ENCODE assay signal across 24 mouse cellular contexts in the genomic region with DNA sequence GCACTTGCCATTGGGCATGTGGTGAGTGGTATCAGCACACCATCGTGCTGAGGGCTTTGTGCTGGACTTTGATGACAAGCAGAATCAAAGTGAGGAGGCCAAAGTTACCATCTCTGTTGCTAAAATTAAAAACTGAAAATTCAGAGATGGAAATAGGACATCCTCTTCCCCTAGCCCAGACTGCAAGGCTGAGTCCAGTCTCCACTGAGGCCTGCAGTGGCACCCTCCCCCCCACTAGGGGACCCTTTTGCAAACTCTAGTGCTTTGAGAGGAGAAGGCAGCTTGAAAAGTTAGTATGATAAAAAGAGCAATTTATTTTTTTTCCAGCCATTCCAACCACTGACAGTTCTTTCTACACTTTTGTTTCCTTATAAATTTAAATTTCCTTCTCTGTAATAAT.
DNase-seq lines count a peak whose midpoint lies in the region; TF ChIP-seq lines count a peak whose summit lies in the region.
"Had no signal": no experiment of that assay in that cellular context is flagged by ENCODE, and none has a peak within 500 bp of the region (broad histone marks: within the 10 kb centered on the region; RNA-seq: fewer than 3 reads in every experiment).

No protein-coding gene starts in this region.

- H3K9me3 ChIP-seq in CH12.LX (replicated peaks; ENCODE audit: low read length), result no peaks in the 10 kb centered on the region
- H3K9me3 ChIP-seq: embryonic facial prominence, embryonic 10.5 days; heart, embryonic 10.5 days; limb, embryonic 13.5 days; liver, embryonic 12.5 days; midbrain, embryonic 10.5 days; neural tube, embryonic 15.5 days; stomach, embryonic 15.5 days had no signal

- dilution Hi-C loops in CH12.LX (cut with MboI; ENCODE audit: extremely low pct_ligation_motif_present, extremely low pct_unique_long_range_greater_than_20kb, low sequenced_read_pairs), result no loop called here

- no peaks in the 10 kb centered on the region for H3K79me2 ChIP-seq in heart, adult 2 months (replicated peaks; ENCODE audit: control insufficient read depth, insufficient read depth, low read length)
- H3K79me2 ChIP-seq in CH12.LX (replicated peaks; ENCODE audit: control insufficient read depth, extremely low read depth, insufficient read depth, poor library complexity, severe bottlenecking), result no peaks in the 10 kb centered on the region

- 56% methylated on average over 1 of the region's 1 CpGs for WGBS in heart, adult 2 months

- no peak for TF ChIP-seq EP300 in heart, adult 2 months (IDR thresholded peaks at IDR 0.05; ENCODE audit: insufficient read depth, low read depth, low read length)
- TF ChIP-seq EP300 in CH12.LX (IDR thresholded peaks at IDR 0.05; ENCODE audit: low read length), result no peak

- no peak for DNase-seq in heart, adult 2 months
- DNase-seq in heart, postnatal 25 days (ENCODE audit: low spot score), result no peak
- no peak for DNase-seq in left cerebral cortex, adult 2 months (ENCODE audit: extremely low spot score in 1 of 2, low spot score in 2 of 2)
- DNase-seq in left cerebral cortex, adult 18-20 months (ENCODE audit: low spot score in 2 of 2), result no peak
- peak; percentile 10 for DNase-seq in CH12.LX (ENCODE audit: extremely low read depth)
- no peak for DNase-seq in brain, embryonic 14.5 days (ENCODE audit: low read depth)
- DNase-seq in c-Kit-positive CD71-positive TER-119-positive erythroid progenitor cells, embryonic 14.5 days (ENCODE audit: low spot score), result no peak
- DNase-seq: adrenal gland, postnatal 10 days; B cell, adult 2 months; cerebellum, adult 9-11 months; kidney, adult 2 months; kidney, postnatal 14 days; layer of hippocampus, postnatal 36 days; lung, adult 18-20 months; lung, postnatal 36 days; right cerebral cortex, adult 18-20 months; thymus, adult 2 months had no signal

- no peaks in the 10 kb centered on the region for H3K27me3 ChIP-seq in heart, adult 2 months (ENCODE audit: control insufficient read depth, insufficient read depth, low read length)
- no peaks in the 10 kb centered on the region for H3K27me3 ChIP-seq in CH12.LX (replicated peaks)
- H3K27me3 ChIP-seq: limb, embryonic 13.5 days; liver, embryonic 12.5 days; neural tube, embryonic 15.5 days; stomach, embryonic 15.5 days had no signal

- no peak for TF ChIP-seq POLR2A in heart, adult 2 months (IDR thresholded peaks at IDR 0.05; ENCODE audit: insufficient read depth, low read depth, low read length)
- TF ChIP-seq POLR2A in CH12.LX (IDR thresholded peaks at IDR 0.05; ENCODE audit: low read depth, low read length), result no peak
- TF ChIP-seq POLR2A in brain, embryonic 14.5 days (IDR thresholded peaks at IDR 0.05; ENCODE audit: borderline replicate concordance, extremely low read depth, insufficient read depth, insufficient read length, poor library complexity, severe bottlenecking), result no peak

- no peak overlapping the region for H3K27ac ChIP-seq in heart, adult 2 months
- H3K27ac ChIP-seq in left cerebral cortex, adult 2 months, result no peak overlapping the region
- no peak overlapping the region for H3K27ac ChIP-seq in CH12.LX (ENCODE audit: insufficient read depth, low read depth)
- H3K27ac ChIP-seq: embryonic facial prominence, embryonic 10.5 days; heart, embryonic 10.5 days; limb, embryonic 13.5 days; liver, embryonic 12.5 days; midbrain, embryonic 10.5 days; neural tube, embryonic 15.5 days; stomach, embryonic 15.5 days had no signal

- no peak overlapping the region for H3K4me3 ChIP-seq in heart, adult 2 months
- no peak overlapping the region for H3K4me3 ChIP-seq in left cerebral cortex, adult 2 months
- H3K4me3 ChIP-seq in CH12.LX (replicated peaks in 1 of 3; ENCODE audit: low read depth in 2 of 3, low read length in 2 of 3, poor library complexity in 1 of 3), result no peak overlapping the region
- H3K4me3 ChIP-seq: embryonic facial prominence, embryonic 10.5 days; heart, embryonic 10.5 days; limb, embryonic 13.5 days; liver, embryonic 12.5 days; midbrain, embryonic 10.5 days; neural tube, embryonic 15.5 days; stomach, embryonic 15.5 days had no signal

- H3K36me3 ChIP-seq in heart, adult 2 months (ENCODE audit: control insufficient read depth, insufficient read depth, low read length), result no peaks in the 10 kb centered on the region
- H3K36me3 ChIP-seq in CH12.LX (replicated peaks in 1 of 2; ENCODE audit: control insufficient read depth in 1 of 2, insufficient read depth in 1 of 2, low read length in 1 of 2), result no peaks in the 10 kb centered on the region
- H3K36me3 ChIP-seq: embryonic facial prominence, embryonic 10.5 days; heart, embryonic 10.5 days; limb, embryonic 13.5 days; liver, embryonic 12.5 days; midbrain, embryonic 10.5 days; neural tube, embryonic 15.5 days; stomach, embryonic 15.5 days had no signal

- H3K4me2 ChIP-seq in CH12.LX (ENCODE audit: insufficient read depth, low read depth, poor library complexity, severe bottlenecking), result no peak overlapping the region
- H3K4me2 ChIP-seq: limb, embryonic 13.5 days; liver, embryonic 12.5 days; neural tube, embryonic 15.5 days; stomach, embryonic 15.5 days had no signal

- no peaks in the 10 kb centered on the region for H3K4me1 ChIP-seq in heart, adult 2 months (ENCODE audit: control insufficient read depth, insufficient read depth, low read length)
- peaks cover 0 to 4% of the 10 kb centered on the region in 2 experiments; a peak in 2 of 4 replicates for H3K4me1 ChIP-seq in CH12.LX (ENCODE audit: control insufficient read depth in 1 of 2, insufficient read depth in 2 of 2)
- H3K4me1 ChIP-seq: embryonic facial prominence, embryonic 10.5 days; heart, embryonic 10.5 days; limb, embryonic 13.5 days; liver, embryonic 12.5 days; midbrain, embryonic 10.5 days; neural tube, embryonic 15.5 days; stomach, embryonic 15.5 days had no signal

- TF ChIP-seq RAD21 in CH12.LX (IDR thresholded peaks at IDR 0.05; ENCODE audit: low read depth, low read length), result peak; percentile 10

- peak; percentile 60 for TF ChIP-seq CTCF in heart, adult 2 months (IDR thresholded peaks at IDR 0.05)
- TF ChIP-seq CTCF in left cerebral cortex, adult 2 months (IDR thresholded peaks at IDR 0.05), result peak; percentile 58
- peak; percentile 16 to 46; a peak in 3 of 4 replicates for TF ChIP-seq CTCF in CH12.LX (conservative IDR thresholded peaks at IDR 0.05 in 1 of 2, IDR thresholded peaks at IDR 0.05 in 1 of 2; ENCODE audit: low read depth in 2 of 2, low read length in 2 of 2)
- peak; percentile 32; the same call in 1 of the 2 replicates for TF ChIP-seq CTCF in brain, embryonic 14.5 days (IDR thresholded peaks at IDR 0.05; ENCODE audit: borderline replicate concordance, extremely low read depth, insufficient read depth, insufficient read length)

- intact Hi-C loops in heart, adult 2 months (cut with DNase I), result no loop called here
- intact Hi-C loops in heart, postnatal 25 days (cut with DNase I), result no loop called here
- intact Hi-C loops in left cerebral cortex, adult 2 months (cut with DNase I), result loop anchor here (5.0 kb wide), 1 partner anchor 72 kb away; no protein-coding TSS in a partner anchor

- in situ Hi-C loops in CH12.LX (cut with MboI; ENCODE audit: low pct_ligation_motif_present, low pct_unique_long_range_greater_than_20kb, low sequenced_read_pairs), result no loop called here

- no peak overlapping the region for H3K9ac ChIP-seq in heart, adult 2 months (ENCODE audit: low read depth, low read length)
- no peak overlapping the region for H3K9ac ChIP-seq in CH12.LX (ENCODE audit: insufficient read depth, low read depth)
- H3K9ac ChIP-seq: limb, embryonic 13.5 days; liver, embryonic 12.5 days; neural tube, embryonic 15.5 days; stomach, embryonic 15.5 days had no signal

TF ChIP-seq in CH12.LX, 34 proteins besides CTCF, POLR2A, EP300 and RAD21:
- TF ChIP-seq MYC (IDR thresholded peaks at IDR 0.05; ENCODE audit: low read depth, low read length) (no peak), SMC3 (IDR thresholded peaks at IDR 0.05; ENCODE audit: low read depth, low read length) (peak; percentile 18; the same call in 1 of the 2 replicates), RCOR1 (conservative IDR thresholded peaks at IDR 0.05; ENCODE audit: low read depth, low read length) (no peak), KAT2A (IDR thresholded peaks at IDR 0.05; ENCODE audit: insufficient replicate concordance, low read length) (no peak), JUN (IDR thresholded peaks at IDR 0.05; ENCODE audit: insufficient read depth, low read depth, low read length) (no peak)
